Mouse (Mus musculus) MEL (cell line): ENCODE measurements around the gene Tbx15. TPM values are rescaled to one million over a fixed set of nuclear protein-coding genes. Genes with fewer than 3 reads are reported as not detected.

Experiments used
- DNase-seq: peaks from one replicate; pipeline ENCODE4 v3.0.0; 2011; ENCODE audit warnings: low read depth, low spot score
- H3K27ac ChIP-seq: 2 replicates; pipeline ENCODE4 v1.5.1; 2012; ENCODE audit warnings: low read depth, mild to moderate bottlenecking, control low read depth, low read length, moderate library complexity; ENCODE audit not compliant: control insufficient read depth
- H3K27me3 ChIP-seq, 2 experiments: fragments of 150-350 bp in 1 of 2; sonication (generic) in 1 of 2; 2 replicates each; pipeline ENCODE4 v1.6.1; 2012; ENCODE audit warnings: low read length in 2 of 2, mild to moderate bottlenecking in 2 of 2, improper control_type of control experiment in 1 of 2, moderate library complexity in 1 of 2; ENCODE audit not compliant: insufficient read depth in 2 of 2, control insufficient read depth in 1 of 2
- H3K36me3 ChIP-seq, 2 experiments: 2 replicates each; pipeline ENCODE4 v1.6.1; 2012 to 2014; ENCODE audit warnings: low read length in 2 of 2, improper control_type of control experiment in 1 of 2, inconsistent platforms in 1 of 2, mild to moderate bottlenecking in 1 of 2; ENCODE audit not compliant: insufficient read depth in 2 of 2, control insufficient read depth in 1 of 2
- H3K4me1 ChIP-seq, 2 experiments: fragments of 150-350 bp in 1 of 2; sonication (generic) in 1 of 2; 2 replicates each; pipeline ENCODE4 v1.6.1; 2012; ENCODE audit warnings: low read length in 2 of 2, improper control_type of control experiment in 1 of 2, mild to moderate bottlenecking in 1 of 2; ENCODE audit not compliant: insufficient read depth in 2 of 2, control insufficient read depth in 1 of 2
- H3K4me3 ChIP-seq, 2 experiments: fragments of 150-350 bp in 1 of 2; sonication (generic) in 1 of 2; 2 replicates each; pipeline ENCODE4 v1.5.1; 2012; ENCODE audit warnings: low read depth in 2 of 2, low read length in 2 of 2, mild to moderate bottlenecking in 2 of 2, moderate library complexity in 2 of 2, control low read depth in 1 of 2, improper control_type of control experiment in 1 of 2; ENCODE audit not compliant: control insufficient read depth in 1 of 2, insufficient read depth in 1 of 2
- H3K79me2 ChIP-seq: 2 replicates; pipeline ENCODE4 v1.6.1; 2012; ENCODE audit warnings: mild to moderate bottlenecking, low read length, moderate library complexity; ENCODE audit not compliant: control insufficient read depth, poor library complexity, insufficient read depth
- H3K9ac ChIP-seq: 2 replicates; pipeline ENCODE4 v1.6.1; 2012; ENCODE audit warnings: low read depth, mild to moderate bottlenecking, control low read depth, low read length, moderate library complexity; ENCODE audit not compliant: control insufficient read depth, poor library complexity, severe bottlenecking
- H3K9me3 ChIP-seq: fragments of 150-350 bp; sonication (generic); replicated peaks from 2 replicates; pipeline ENCODE4 v1.6.1; 2012; ENCODE audit warnings: mild to moderate bottlenecking, low read length, improper control_type of control experiment, moderate library complexity; ENCODE audit not compliant: insufficient read depth
- BHLHE40 ChIP-seq: IDR thresholded peaks from 2 replicates; pipeline ENCODE4 v1.6.1; 2012; ENCODE audit warnings: low read depth, mild to moderate bottlenecking, inconsistent platforms, low read length, improper control_type of control experiment, borderline replicate concordance
- E2F4 ChIP-seq: IDR thresholded peaks from 2 replicates; pipeline ENCODE4 v1.6.1; 2011; ENCODE audit warnings: low read depth, low read length, improper control_type of control experiment, borderline replicate concordance
- ELF1 ChIP-seq: IDR thresholded peaks from 2 replicates; pipeline ENCODE4 v1.6.1; 2014; ENCODE audit warnings: low read depth, mild to moderate bottlenecking, inconsistent platforms, low read length, improper control_type of control experiment, moderate library complexity
- GABPA ChIP-seq: IDR thresholded peaks from 2 replicates; pipeline ENCODE4 v1.6.1; 2012; ENCODE audit warnings: low read depth, mild to moderate bottlenecking, inconsistent platforms, low read length, improper control_type of control experiment, moderate library complexity
- HCFC1 ChIP-seq: IDR thresholded peaks from 2 replicates; pipeline ENCODE4 v1.6.1; 2012; ENCODE audit warnings: low read depth, mild to moderate bottlenecking, inconsistent platforms, low read length, improper control_type of control experiment, moderate library complexity
- JUND ChIP-seq: IDR thresholded peaks from 2 replicates; pipeline ENCODE4 v1.6.1; 2011; ENCODE audit warnings: low read depth, mild to moderate bottlenecking, improper control_type of control experiment, low read length
- MAFK ChIP-seq: IDR thresholded peaks from 2 replicates; pipeline ENCODE4 v1.6.1; 2011; ENCODE audit warnings: low read depth, mild to moderate bottlenecking, low read length, improper control_type of control experiment, borderline replicate concordance
- MAX ChIP-seq: IDR thresholded peaks from 2 replicates; pipeline ENCODE4 v1.6.1; 2011; ENCODE audit warnings: low read length, improper control_type of control experiment
- MAZ ChIP-seq: IDR thresholded peaks from 2 replicates; pipeline ENCODE4 v1.6.1; 2012; ENCODE audit warnings: low read depth, mild to moderate bottlenecking, inconsistent platforms, low read length, improper control_type of control experiment
- MEF2A ChIP-seq: IDR thresholded peaks from 2 replicates; pipeline ENCODE4 v1.6.1; 2014; ENCODE audit warnings: low read depth, mild to moderate bottlenecking, inconsistent platforms, low read length, improper control_type of control experiment; ENCODE audit not compliant: poor library complexity, insufficient replicate concordance, severe bottlenecking; ENCODE audit errors: extremely low read depth
- MXI1 ChIP-seq: IDR thresholded peaks from 2 replicates; pipeline ENCODE4 v1.6.1; 2011; ENCODE audit warnings: mild to moderate bottlenecking, low read depth, low read length, improper control_type of control experiment
- MYB ChIP-seq: IDR thresholded peaks from 2 replicates; pipeline ENCODE4 v1.6.1; 2011; ENCODE audit warnings: mild to moderate bottlenecking, low read depth, low read length, improper control_type of control experiment
- NELFE ChIP-seq: IDR thresholded peaks from 2 replicates; pipeline ENCODE4 v1.6.1; 2011; ENCODE audit warnings: low read depth, low read length, improper control_type of control experiment
- NRF1 ChIP-seq: IDR thresholded peaks from 2 replicates; pipeline ENCODE4 v1.6.1; 2014; ENCODE audit warnings: low read depth, mild to moderate bottlenecking, inconsistent platforms, low read length, improper control_type of control experiment, moderate library complexity; ENCODE audit not compliant: poor library complexity, insufficient read depth, severe bottlenecking
- POLR2A ChIP-seq, 2 experiments: IDR thresholded peaks; 2 replicates each; pipeline ENCODE4 v1.6.1; 2011 to 2012; ENCODE audit warnings: low read length in 2 of 2, mild to moderate bottlenecking in 2 of 2, control low read depth in 1 of 2, improper control_type of control experiment in 1 of 2, low read depth in 1 of 2, moderate library complexity in 1 of 2; ENCODE audit not compliant: control insufficient read depth in 1 of 2, insufficient read depth in 1 of 2, poor library complexity in 1 of 2
- RAD21 ChIP-seq: IDR thresholded peaks from 2 replicates; pipeline ENCODE4 v1.6.1; 2011; ENCODE audit warnings: mild to moderate bottlenecking, low read depth, low read length, improper control_type of control experiment
- SIN3A ChIP-seq: IDR thresholded peaks from 2 replicates; pipeline ENCODE4 v1.6.1; 2012; ENCODE audit warnings: low read length, improper control_type of control experiment, inconsistent platforms
- SMC3 ChIP-seq: IDR thresholded peaks from 2 replicates; pipeline ENCODE4 v1.6.1; 2011; ENCODE audit warnings: low read depth, low read length, improper control_type of control experiment
- TAL1 ChIP-seq: IDR thresholded peaks from 2 replicates; pipeline ENCODE4 v1.6.1; 2012; ENCODE audit warnings: mild to moderate bottlenecking, inconsistent platforms, low read length, moderate library complexity, mixed read lengths
- UBTF ChIP-seq: IDR thresholded peaks from 2 replicates; pipeline ENCODE4 v1.6.1; 2012; ENCODE audit warnings: low read depth, mild to moderate bottlenecking, inconsistent platforms, low read length, improper control_type of control experiment, moderate library complexity, borderline replicate concordance; ENCODE audit not compliant: insufficient read depth
- USF1 ChIP-seq: IDR thresholded peaks from 2 replicates; pipeline ENCODE4 v1.6.1; 2014; ENCODE audit warnings: low read depth, mild to moderate bottlenecking, inconsistent platforms, low read length, improper control_type of control experiment, moderate library complexity
- USF2 ChIP-seq, 2 experiments: IDR thresholded peaks; 2 replicates each; pipeline ENCODE4 v1.6.1; 2011 to 2012; ENCODE audit warnings: improper control_type of control experiment in 2 of 2, low read length in 2 of 2, borderline replicate concordance in 1 of 2, inconsistent platforms in 1 of 2, low read depth in 1 of 2, mild to moderate bottlenecking in 1 of 2; ENCODE audit not compliant: insufficient read depth in 1 of 2
- ZKSCAN1 ChIP-seq: IDR thresholded peaks from 2 replicates; pipeline ENCODE4 v1.6.1; 2012; ENCODE audit warnings: low read depth, mild to moderate bottlenecking, inconsistent platforms, low read length, improper control_type of control experiment, moderate library complexity
- ZNF384 ChIP-seq: IDR thresholded peaks from 2 replicates; pipeline ENCODE4 v1.6.1; 2012; ENCODE audit warnings: low read depth, mild to moderate bottlenecking, inconsistent platforms, low read length, improper control_type of control experiment
- polyA plus RNA-seq, 2 experiments: library from polyadenylated mRNA; stranded (reverse) in 1 of 2; unstranded in 1 of 2; fragments of >175 nt in 1 of 2; fragments of >200 nt in 1 of 2; gene quantifications; 2 replicates each; pipeline versions ENCODE4 v1.2.1 to v1.2.4; 2012; ENCODE audit warnings: low replicate concordance in 2 of 2, low read depth in 1 of 2; ENCODE audit not compliant: insufficient read length in 2 of 2, insufficient read depth in 1 of 2, missing spikeins in 1 of 2
- total RNA-seq: library from RNA; depleted of rRNA; stranded (reverse); fragments of 300-350 nt; gene quantifications from 2 replicates; pipeline ENCODE4 v1.2.3, GENCODE M21; 2012

Gene Tbx15
- total and polyA plus RNA-seq, 3 experiments: 8.9 to 13.0 TPM; not detected in 1

- no peak overlapping the region for H3K9ac ChIP-seq
- no peak overlapping the region for H3K4me3 ChIP-seq
- TF ChIP-seq TAL1 (no peak), BHLHE40 (no peak), MXI1 (no peak), JUND (no peak), MEF2A (no peak), ZNF384 (no peak), SMC3 (no peak), MAFK (no peak), ELF1 (no peak), GABPA (no peak), NRF1 (no peak)
- H3K36me3 ChIP-seq: no peaks in the 10 kb centered on the region
- no peak for DNase-seq
- H3K27ac ChIP-seq: no peak overlapping the region
- H3K9me3 ChIP-seq: no peaks in the 10 kb centered on the region
- H3K79me2 ChIP-seq: no peaks in the 10 kb centered on the region
- H3K4me1 ChIP-seq: no peaks in the 10 kb centered on the region
- H3K27me3 ChIP-seq: peaks cover 0 to 2% of the 10 kb centered on the region in 2 experiments; a peak in 2 of 4 replicates
These were observed 139.6 kb downstream of the Tbx15 start for GRCm38 (mm10) chr3:99379616-99380250.

GRCm38 (mm10) chr3:99387127-99387526 is 146.9 kb downstream of the Tbx15 start:
- H3K4me1 ChIP-seq: no peaks in the 10 kb centered on the region
- no peaks in the 10 kb centered on the region for H3K9me3 ChIP-seq
- H3K27me3 ChIP-seq: no peaks in the 10 kb centered on the region
- no peak overlapping the region for H3K9ac ChIP-seq
- H3K27ac ChIP-seq: no peak overlapping the region
- DNase-seq: no peak
- no peaks in the 10 kb centered on the region for H3K36me3 ChIP-seq
- no peaks in the 10 kb centered on the region for H3K79me2 ChIP-seq
- no peak for TF ChIP-seq ELF1
- no peak for TF ChIP-seq POLR2A (IDR thresholded peaks at IDR 0.05; ENCODE audit: control insufficient read depth in 1 of 2, insufficient read depth in 1 of 2, low read depth in 1 of 2, low read length in 2 of 2, poor library complexity in 1 of 2)
- TF ChIP-seq MEF2A: no peak
- TF ChIP-seq SIN3A: no peak
- TF ChIP-seq BHLHE40: no peak
- TF ChIP-seq ZKSCAN1: no peak
- no peak for TF ChIP-seq SMC3
- TF ChIP-seq NELFE: no peak
- no peak for TF ChIP-seq RAD21
- no peak for TF ChIP-seq USF2 (IDR thresholded peaks at IDR 0.05; ENCODE audit: borderline replicate concordance in 1 of 2, insufficient read depth in 1 of 2, low read depth in 1 of 2, low read length in 2 of 2)
- no peak for TF ChIP-seq MAX
- TF ChIP-seq MXI1: no peak
- no peak for TF ChIP-seq USF1
- no peak for TF ChIP-seq MYB
- no peak for TF ChIP-seq MAZ
- no peak for TF ChIP-seq UBTF
- TF ChIP-seq NRF1: no peak
- no peak for TF ChIP-seq E2F4
- no peak for TF ChIP-seq JUND
- TF ChIP-seq HCFC1: no peak
- no peak overlapping the region for H3K4me3 ChIP-seq
